Mouse (Mus musculus) neural tube, embryonic 14.5 days (tissue): Measurements from ENCODE around the gene 1110004F10Rik. TPM values are rescaled to one million over a fixed set of nuclear protein-coding genes. Genes with fewer than 3 reads are reported as not detected.
"Not testable (repeated sequence)": the region's sequence is repeated elsewhere in the genome, so short reads cannot be mapped to it uniquely, and the experiment has no call there.

Experiments used
- ATAC-seq: fragments of 200-750 bp; cut with Nextera tagmentation; 2 replicates; pipeline ENCODE4 v1.8.0; 2017; ENCODE audit warnings: low read depth, mild to moderate bottlenecking, moderate TSS enrichment, moderate library complexity
- H3K27ac ChIP-seq: fragments of 300-500 bp; sonication (generic); 2 replicates; pipeline ENCODE4 v1.5.1; 2014; ENCODE audit warnings: low read depth, mild to moderate bottlenecking, control low read depth, low read length, moderate library complexity, mixed read lengths
- H3K27me3 ChIP-seq: fragments of 300-500 bp; sonication (generic); 2 replicates; pipeline ENCODE4 v1.6.1; 2014; ENCODE audit warnings: low read length; ENCODE audit not compliant: control insufficient read depth, insufficient read depth
- H3K36me3 ChIP-seq: fragments of 300-500 bp; sonication (generic); 2 replicates; pipeline ENCODE4 v1.6.1; 2014; ENCODE audit warnings: low read length, mixed read lengths; ENCODE audit not compliant: control insufficient read depth, insufficient read depth
- H3K4me1 ChIP-seq: fragments of 300-500 bp; sonication (generic); 2 replicates; pipeline ENCODE4 v1.6.1; 2014; ENCODE audit warnings: low read length; ENCODE audit not compliant: control insufficient read depth, insufficient read depth
- H3K4me2 ChIP-seq: fragments of 300-500 bp; sonication (generic); 2 replicates; pipeline ENCODE4 v1.6.1; 2014; ENCODE audit warnings: mild to moderate bottlenecking, low read depth, low read length, control low read depth
- H3K4me3 ChIP-seq: fragments of 300-500 bp; sonication (generic); 2 replicates; pipeline ENCODE4 v1.5.1; 2014; ENCODE audit warnings: low read depth, low read length, control low read depth, mixed read lengths
- H3K9ac ChIP-seq: fragments of 300-500 bp; sonication (generic); replicated peaks from 2 replicates; pipeline ENCODE4 v1.6.1; 2014; ENCODE audit warnings: low read depth, mild to moderate bottlenecking, control low read depth, low read length, mixed read lengths
- H3K9me3 ChIP-seq: fragments of 300-500 bp; sonication (generic); 2 replicates; pipeline ENCODE4 v1.6.1; 2016; ENCODE audit warnings: low read length; ENCODE audit not compliant: control insufficient read depth
- WGBS: fragments of 180-500 bp; shearing (Covaris S2); extraction: QIAGEN DNeasy Blood & Tissue Kit; methylation state at CpG from one replicate; pipeline ENCODE4 v1.1.7; 2014; 5-methylcytosine and 5-hydroxymethylcytosine counted together
- polyA plus RNA-seq: library from polyadenylated mRNA; unstranded; fragments of >200 nt; fragmentation: Nextera tagmentation; extraction: Ambion mirVana; gene quantifications from 2 replicates; pipeline ENCODE4 v1.2.1, GENCODE M21; 2014

1110004F10Rik gene
- polyA plus RNA-seq, 1 experiment from 2014 or later: 328 TPM

GRCm38 (mm10) chr7:116040470-116041019 lies 1.3 kb downstream of the 1110004F10Rik start:
- Histone ChIP-seq H3K36me3 (no peaks in the 10 kb centered on the region), H3K27ac (no peak overlapping the region), H3K9ac (no peak overlapping the region), H3K4me3 (peak overlapping the region; percentile 41; the same call in 1 of the 2 replicates), H3K4me2 (peak overlapping the region; percentile 98), H3K27me3 (peaks cover 19% of the 10 kb centered on the region), H3K4me1 (0 out of 2 replicates have a peak, but pooled peaks cover 6% of the 10 kb centered on the region), H3K9me3 (no peaks in the 10 kb centered on the region)
- ATAC-seq: no peak; the same call in 1 of the 2 replicates
- WGBS: 18% methylated on average over 15 of the region's 15 CpGs

- no peak overlapping the region for H3K27ac ChIP-seq
- WGBS: 60% methylated on average over 1 of the region's 1 CpGs
Measured at GRCm38 (mm10) chr7:116060739-116061138, 21.5 kb downstream of the 1110004F10Rik start.

GRCm38 (mm10) chr7:116084366-116084765 lies 45.2 kb downstream of the 1110004F10Rik start, which contains the start of gene Gm4353:
Gene Gm4353 (minus strand): TSS chr7:116084635.
- not testable (repeated sequence) for H3K4me3 ChIP-seq, H3K9me3 ChIP-seq, H3K9ac ChIP-seq, ATAC-seq, H3K27ac ChIP-seq, H3K36me3 ChIP-seq, H3K4me2 ChIP-seq, H3K27me3 ChIP-seq, H3K4me1 ChIP-seq
- 99% methylated on average over 9 of the region's 11 CpGs for WGBS

More at GRCm38 (mm10) chr7:116060739-116061138, 21.5 kb downstream of the 1110004F10Rik start:
- Histone ChIP-seq H3K27me3 (no peaks in the 10 kb centered on the region), H3K9me3 (no peaks in the 10 kb centered on the region), H3K4me2 (no peak overlapping the region), H3K36me3 (no peaks in the 10 kb centered on the region), H3K9ac (no peak overlapping the region), H3K4me1 (no peaks in the 10 kb centered on the region), H3K4me3 (no peak overlapping the region)
- ATAC-seq: no peak

GRCm38 (mm10) chr7:116092710-116093465 lies 53.7 kb downstream of the 1110004F10Rik start:
- peak overlapping the region; percentile 83 for H3K27ac ChIP-seq
- peaks cover 21% of the 10 kb centered on the region for H3K4me1 ChIP-seq
- H3K4me2 ChIP-seq: peak overlapping the region; percentile 60
- under 1% methylated on average over 38 of the region's 38 CpGs for WGBS
- H3K36me3 ChIP-seq: no peaks in the 10 kb centered on the region
- no peaks in the 10 kb centered on the region for H3K9me3 ChIP-seq
- peak overlapping the region; percentile 76 for H3K9ac ChIP-seq
- H3K27me3 ChIP-seq: no peaks in the 10 kb centered on the region
- peak overlapping the region; percentile 54 for H3K4me3 ChIP-seq
- peak; percentile 100 for ATAC-seq

- WGBS: under 1% methylated on average over 19 of the region's 19 CpGs
- Histone ChIP-seq H3K27ac (peak overlapping the region; percentile 83), H3K27me3 (no peaks in the 10 kb centered on the region), H3K36me3 (no peaks in the 10 kb centered on the region), H3K4me2 (peak overlapping the region; percentile 71), H3K9me3 (no peaks in the 10 kb centered on the region), H3K9ac (peak overlapping the region; percentile 76), H3K4me3 (peak overlapping the region; percentile 54), H3K4me1 (peaks cover 21% of the 10 kb centered on the region)
- ATAC-seq: peak; percentile 89
Measured at GRCm38 (mm10) chr7:116093466-116093850, 54.3 kb downstream of the 1110004F10Rik start.

- Histone ChIP-seq H3K4me2 (no peak overlapping the region), H3K27ac (no peak overlapping the region), H3K4me3 (no peak overlapping the region)
Measured at GRCm38 (mm10) chr7:116099952-116100528, 60.8 kb downstream of the 1110004F10Rik start.

GRCm38 (mm10) chr7:116103091-116103490 lies 63.9 kb downstream of the 1110004F10Rik start:
- Histone ChIP-seq H3K9me3 (no peaks in the 10 kb centered on the region), H3K9ac (no peak overlapping the region), H3K4me1 (no peaks in the 10 kb centered on the region), H3K27me3 (no peaks in the 10 kb centered on the region), H3K36me3 (peaks cover 29% of the 10 kb centered on the region), H3K27ac (no peak overlapping the region), H3K4me2 (no peak overlapping the region), H3K4me3 (no peak overlapping the region)
- WGBS: 97% methylated on average over 9 of the region's 9 CpGs
- ATAC-seq: no peak

More at GRCm38 (mm10) chr7:116099952-116100528, 60.8 kb downstream of the 1110004F10Rik start:
- Histone ChIP-seq H3K36me3 (peaks cover 19% of the 10 kb centered on the region), H3K9me3 (no peaks in the 10 kb centered on the region), H3K4me1 (peaks cover 8% of the 10 kb centered on the region), H3K9ac (no peak overlapping the region), H3K27me3 (no peaks in the 10 kb centered on the region)
- ATAC-seq: no peak
- 84% methylated on average over 7 of the region's 7 CpGs for WGBS

- H3K4me2 ChIP-seq: no peak overlapping the region
- H3K9me3 ChIP-seq: no peaks in the 10 kb centered on the region
- H3K9ac ChIP-seq: no peak overlapping the region
- H3K4me3 ChIP-seq: no peak overlapping the region
- H3K27ac ChIP-seq: no peak overlapping the region
- no peaks in the 10 kb centered on the region for H3K27me3 ChIP-seq
- no peaks in the 10 kb centered on the region for H3K4me1 ChIP-seq
- WGBS: 75% methylated on average over 3 of the region's 3 CpGs
- H3K36me3 ChIP-seq: 0 out of 2 replicates have a peak, but pooled peaks cover 5% of the 10 kb centered on the region
- no peak for ATAC-seq
Measured at GRCm38 (mm10) chr7:116110661-116111060, 71.5 kb downstream of the 1110004F10Rik start.

DNA sequence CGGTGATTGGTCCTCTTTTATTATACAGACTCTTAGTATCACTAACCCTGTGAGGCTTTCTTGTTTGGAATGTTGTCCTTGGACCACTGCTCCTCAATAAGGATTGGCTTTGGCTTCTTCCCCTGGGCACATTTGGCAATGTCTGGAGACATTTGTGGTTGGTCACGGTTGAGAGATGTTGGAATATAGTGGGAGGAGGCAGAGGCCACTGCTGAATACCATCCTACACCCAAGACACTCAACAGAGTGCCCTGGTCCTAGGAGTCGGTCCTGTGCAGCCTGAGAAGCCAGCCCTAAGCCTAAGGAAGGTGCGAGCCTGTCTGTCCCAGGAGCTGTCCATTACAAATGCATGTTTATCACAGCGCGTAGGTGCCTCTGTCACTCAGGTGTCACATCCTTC lies 72.3 kb downstream of the 1110004F10Rik start:
- H3K27ac ChIP-seq: no peak overlapping the region
- no peak overlapping the region for H3K9ac ChIP-seq
- H3K4me3 ChIP-seq: no peak overlapping the region
- no peak for ATAC-seq
- no peak overlapping the region for H3K4me2 ChIP-seq
- H3K36me3 ChIP-seq: 0 out of 2 replicates have a peak, but pooled peaks cover 5% of the 10 kb centered on the region
- 87% methylated on average over 6 of the region's 6 CpGs for WGBS
- no peaks in the 10 kb centered on the region for H3K27me3 ChIP-seq
- no peaks in the 10 kb centered on the region for H3K4me1 ChIP-seq
- H3K9me3 ChIP-seq: no peaks in the 10 kb centered on the region
